Mouse (Mus musculus): ENCODE measurements around the gene Plekhb2. TPM values are rescaled to one million over a fixed set of nuclear protein-coding genes. Genes with fewer than 3 reads are reported as not detected.
A peak's percentile ranks its signal among the peaks of the same experiment; 100 is the strongest.

The Plekhb2 gene
- polyA plus RNA-seq, 1 experiment from 2014 or later: 57.9 TPM

GRCm38 (mm10) chr1:34841709-34842388, 7.9 kb upstream of the Plekhb2 start:
- H3K36me3 ChIP-seq: peaks cover 15% of the 10 kb centered on the region
- H3K27me3 ChIP-seq (ENCODE audit: insufficient read depth, poor library complexity, severe bottlenecking): no peaks in the 10 kb centered on the region
- peaks cover 37% of the 10 kb centered on the region for H3K4me1 ChIP-seq (replicated peaks)
- peak overlapping the region; percentile 77 for H3K4me3 ChIP-seq
- peak overlapping the region; percentile 98 for H3K27ac ChIP-seq
- no peaks in the 10 kb centered on the region for H3K9me3 ChIP-seq
- 4% methylated on average over 12 of the region's 12 CpGs for WGBS
- peak; percentile 13 for DNase-seq (ENCODE audit: low spot score)

DNA sequence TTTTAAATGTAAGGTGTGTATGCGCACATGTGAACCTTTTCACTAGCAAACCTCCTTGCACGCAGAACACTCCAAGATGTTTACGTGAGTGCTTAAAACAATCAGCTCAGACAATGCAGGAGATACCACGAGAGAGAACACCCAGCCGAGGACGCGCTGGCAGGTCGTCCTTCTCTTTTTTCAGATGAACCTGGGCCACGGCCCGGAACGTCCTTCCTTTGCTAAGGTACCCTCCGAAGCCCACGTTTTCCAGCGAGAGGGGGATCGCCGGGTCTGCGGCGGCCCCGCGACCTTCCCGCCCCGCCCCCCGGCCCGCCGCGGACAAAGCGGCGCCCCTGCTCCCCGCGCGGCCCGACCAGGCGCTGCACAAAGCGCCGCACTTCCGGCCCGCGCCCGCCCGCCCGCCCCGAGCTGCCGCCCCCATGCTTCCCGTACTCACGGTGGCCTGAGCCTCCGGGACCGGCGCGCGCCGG, 7.4 kb upstream of the Plekhb2 start:
- H3K9me3 ChIP-seq: no peaks in the 10 kb centered on the region
- under 1% methylated on average over 51 of the region's 51 CpGs for WGBS
- no peaks in the 10 kb centered on the region for H3K27me3 ChIP-seq (ENCODE audit: insufficient read depth, poor library complexity, severe bottlenecking)
- peaks cover 9% of the 10 kb centered on the region for H3K36me3 ChIP-seq
- peak overlapping the region; percentile 98 for H3K27ac ChIP-seq
- peak overlapping the region; percentile 77 for H3K4me3 ChIP-seq
- H3K4me1 ChIP-seq (replicated peaks): peaks cover 37% of the 10 kb centered on the region
- DNase-seq (ENCODE audit: low spot score): peak; percentile 78

DNA sequence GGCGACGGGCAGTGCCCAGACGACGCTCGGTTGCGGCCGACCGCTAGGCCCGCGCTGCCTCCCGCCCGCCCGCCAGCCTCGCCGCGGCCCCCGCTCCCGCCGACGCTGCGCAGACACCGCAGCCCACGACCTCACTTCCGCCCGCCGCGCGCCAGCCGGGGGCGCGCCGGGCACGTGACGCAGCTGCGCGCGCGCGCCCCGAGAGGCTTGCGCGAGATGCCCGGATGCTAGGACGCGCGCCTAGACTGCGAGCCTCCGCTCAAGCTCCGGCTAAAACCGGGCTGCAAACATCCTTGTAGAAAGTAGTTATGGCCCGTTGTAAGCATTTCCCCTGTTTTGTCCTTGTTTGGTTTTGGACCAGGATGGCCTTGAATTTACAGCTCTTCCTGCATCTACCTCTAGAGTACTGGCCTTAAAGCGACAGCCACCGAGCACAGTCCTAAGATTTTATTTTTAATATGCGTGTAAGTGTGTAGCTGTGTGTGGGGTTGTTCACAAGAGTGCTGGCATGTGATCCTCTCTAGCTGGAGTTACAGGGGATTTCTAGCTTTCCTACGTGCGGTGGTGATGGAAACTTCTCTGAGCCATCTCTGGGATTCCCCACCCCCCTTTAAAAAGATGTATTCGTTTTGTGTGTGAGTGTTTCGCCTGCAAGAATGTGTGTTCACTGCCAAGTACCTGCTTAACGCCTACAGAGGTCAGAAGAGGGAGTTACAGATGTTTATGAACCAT, 6.7 kb upstream of the Plekhb2 start, which contains the start of gene Fam168b:
Gene Fam168b, minus strand, starts transcription at position 179 of the 732 bp plus-strand sequence.
- Histone ChIP-seq H3K4me3 (peak within 1 kb of the TSS; percentile 77), H3K4me1 (replicated peaks) (peaks cover 36% of the 10 kb centered on the region), H3K36me3 (peaks cover 8% of the 10 kb centered on the region; the same call in 1 of the 2 replicates), H3K9me3 (no peaks in the 10 kb centered on the region), H3K27me3 (ENCODE audit: insufficient read depth, poor library complexity, severe bottlenecking) (no peaks in the 10 kb centered on the region), H3K27ac (peak within 1 kb of the TSS; percentile 98)
- DNase-seq (ENCODE audit: low spot score): peak; percentile 89
- WGBS: 3% methylated on average over 56 of the region's 59 CpGs

- Histone ChIP-seq H3K27me3 (ENCODE audit: insufficient read depth, poor library complexity, severe bottlenecking) (no peaks in the 10 kb centered on the region), H3K9me3 (no peaks in the 10 kb centered on the region), H3K4me1 (replicated peaks) (peaks cover 28% of the 10 kb centered on the region), H3K36me3 (no peaks in the 10 kb centered on the region), H3K4me3 (no peak overlapping the region), H3K27ac (no peak overlapping the region)
- 78% methylated on average over 3 of the region's 3 CpGs for WGBS
- no peak for DNase-seq (ENCODE audit: low spot score)
Observed at GRCm38 (mm10) chr1:34847070-34847469, 2.7 kb upstream of the Plekhb2 start.

DNA sequence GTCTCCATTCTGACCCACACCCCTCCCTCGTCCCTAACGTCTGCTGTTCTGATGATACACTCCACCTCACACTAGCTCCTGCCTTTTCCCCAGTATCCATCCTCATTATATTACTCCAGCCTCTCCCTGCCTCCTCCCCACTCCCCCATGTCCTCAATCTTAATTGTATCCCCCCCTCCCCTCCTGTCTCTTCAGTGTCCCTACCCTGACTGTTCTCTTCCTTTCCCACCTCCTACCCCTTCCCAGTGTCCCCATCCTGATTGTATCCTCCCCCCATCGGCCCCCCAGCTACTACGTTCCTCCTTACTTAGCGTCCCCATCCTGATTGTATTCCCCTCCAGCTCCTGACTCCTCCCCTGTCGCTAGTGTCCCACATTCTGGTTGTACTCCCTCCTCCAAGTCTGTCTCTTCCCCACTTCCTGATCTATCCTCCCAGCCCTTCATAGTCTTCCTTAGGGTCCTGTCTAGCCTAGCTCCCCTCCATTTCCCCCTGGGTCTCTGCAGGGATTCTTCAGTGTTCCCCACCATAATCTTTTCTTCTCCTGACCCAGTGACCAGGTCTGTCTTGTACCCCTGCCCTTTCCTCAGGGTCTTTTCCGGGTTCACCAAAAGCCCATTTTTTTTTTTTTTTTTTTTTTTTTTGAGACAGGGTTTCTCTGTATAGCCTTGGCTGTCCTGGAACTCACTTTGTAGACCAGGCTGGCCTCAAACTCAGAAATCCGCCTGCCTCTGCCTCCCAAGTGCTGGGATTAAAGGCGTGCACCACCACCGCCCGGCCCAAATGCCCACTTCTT, 764 bp downstream of the Plekhb2 start:
- WGBS: 44% methylated on average over 11 of the region's 11 CpGs
- Histone ChIP-seq H3K9me3 (no peaks in the 10 kb centered on the region), H3K4me1 (replicated peaks) (peaks cover 27% of the 10 kb centered on the region), H3K27ac (peak overlapping the region; percentile 90), H3K27me3 (ENCODE audit: insufficient read depth, poor library complexity, severe bottlenecking) (no peaks in the 10 kb centered on the region), H3K4me3 (peak overlapping the region; percentile 69), H3K36me3 (no peaks in the 10 kb centered on the region)
- no peak for DNase-seq (ENCODE audit: low spot score)

DNA sequence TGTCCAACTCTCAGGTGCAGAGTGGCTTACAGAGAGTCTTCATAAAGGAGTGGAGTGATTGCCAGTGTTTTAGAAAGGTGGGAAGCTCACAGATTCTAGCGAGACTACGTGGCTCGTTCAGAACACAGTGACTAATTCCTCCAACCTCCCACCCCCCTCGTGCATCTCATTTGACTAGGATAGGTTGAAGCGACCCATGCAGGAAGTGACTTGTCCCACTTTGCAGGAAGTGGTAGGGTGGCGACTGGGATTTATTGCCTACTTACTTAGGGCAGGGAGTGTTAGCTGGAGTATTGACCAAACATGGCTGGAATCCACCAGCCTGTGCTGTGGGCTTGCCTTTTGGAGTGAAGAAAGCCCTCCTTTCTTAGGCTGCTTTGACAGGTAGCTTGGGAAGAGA, 1.8 kb downstream of the Plekhb2 start:
- Histone ChIP-seq H3K27me3 (ENCODE audit: insufficient read depth, poor library complexity, severe bottlenecking) (no peaks in the 10 kb centered on the region), H3K36me3 (no peaks in the 10 kb centered on the region), H3K27ac (no peak overlapping the region), H3K9me3 (no peaks in the 10 kb centered on the region), H3K4me1 (replicated peaks) (peaks cover 27% of the 10 kb centered on the region), H3K4me3 (no peak overlapping the region)
- DNase-seq (ENCODE audit: low spot score): no peak
- WGBS: 70% methylated on average over 6 of the region's 6 CpGs

DNA sequence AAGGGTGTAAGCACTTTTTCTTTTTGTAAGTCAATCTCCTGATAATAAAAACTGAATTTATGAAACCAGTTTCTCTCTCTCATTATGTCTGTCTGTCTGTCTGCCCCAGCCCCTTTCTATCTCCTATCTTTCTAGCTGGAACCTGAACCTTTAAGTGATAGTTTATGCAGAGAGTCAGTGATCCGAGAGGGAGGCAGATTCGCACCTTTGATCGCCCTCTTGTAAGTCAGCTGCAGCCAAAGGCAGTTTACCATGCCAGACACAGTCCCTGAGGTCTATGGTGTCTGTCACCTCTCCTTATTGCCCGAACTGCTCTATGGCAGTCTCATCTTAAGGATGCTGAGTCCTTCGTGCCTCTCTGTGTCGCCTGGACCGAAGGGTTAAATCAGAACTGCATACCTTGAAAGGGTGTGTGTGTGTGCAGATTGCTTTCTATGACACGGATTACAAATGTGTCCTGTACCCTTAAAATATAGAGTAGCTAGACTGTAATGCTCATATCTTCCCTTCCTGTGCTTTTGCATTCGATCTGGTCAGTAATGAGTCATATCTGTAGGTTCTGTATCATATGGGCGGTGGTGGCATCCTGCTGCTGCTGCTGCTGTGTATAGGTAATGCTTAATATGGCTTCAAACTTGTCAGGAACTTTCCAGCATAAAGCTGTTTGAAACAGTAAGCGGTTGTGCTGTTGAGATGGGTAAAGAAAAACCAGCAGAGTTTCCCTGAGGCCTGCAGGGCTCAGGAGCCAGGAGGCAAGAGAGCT, 2.5 kb downstream of the Plekhb2 start:
- no peaks in the 10 kb centered on the region for H3K27me3 ChIP-seq (ENCODE audit: insufficient read depth, poor library complexity, severe bottlenecking)
- no peak overlapping the region for H3K27ac ChIP-seq
- no peaks in the 10 kb centered on the region for H3K9me3 ChIP-seq
- H3K4me1 ChIP-seq (replicated peaks): peaks cover 27% of the 10 kb centered on the region
- 88% methylated on average over 11 of the region's 11 CpGs for WGBS
- H3K36me3 ChIP-seq: no peaks in the 10 kb centered on the region
- no peak overlapping the region for H3K4me3 ChIP-seq
- no peak for DNase-seq (ENCODE audit: low spot score)

- H3K4me1 ChIP-seq (replicated peaks): peaks cover 27% of the 10 kb centered on the region
- H3K9me3 ChIP-seq: no peaks in the 10 kb centered on the region
- no peak overlapping the region for H3K4me3 ChIP-seq
- H3K27me3 ChIP-seq (ENCODE audit: insufficient read depth, poor library complexity, severe bottlenecking): no peaks in the 10 kb centered on the region
- WGBS: 91% methylated on average over 2 of the region's 2 CpGs
- no peak for DNase-seq (ENCODE audit: low spot score)
- H3K27ac ChIP-seq: no peak overlapping the region
- no peaks in the 10 kb centered on the region for H3K36me3 ChIP-seq
Observed at GRCm38 (mm10) chr1:34853786-34854185, 4.0 kb downstream of the Plekhb2 start.

GRCm38 (mm10) chr1:34855056-34855739, 5.4 kb downstream of the Plekhb2 start:
- Histone ChIP-seq H3K9me3 (no peaks in the 10 kb centered on the region), H3K27ac (no peak overlapping the region), H3K4me3 (no peak overlapping the region), H3K36me3 (no peaks in the 10 kb centered on the region), H3K27me3 (ENCODE audit: insufficient read depth, poor library complexity, severe bottlenecking) (no peaks in the 10 kb centered on the region), H3K4me1 (replicated peaks) (peaks cover 17% of the 10 kb centered on the region)
- 84% methylated on average over 12 of the region's 12 CpGs for WGBS
- DNase-seq (ENCODE audit: low spot score): no peak

GRCm38 (mm10) chr1:34858671-34859070, 8.9 kb downstream of the Plekhb2 start:
- no peak overlapping the region for H3K27ac ChIP-seq
- peaks cover 21% of the 10 kb centered on the region for H3K36me3 ChIP-seq
- no peaks in the 10 kb centered on the region for H3K27me3 ChIP-seq (ENCODE audit: insufficient read depth, poor library complexity, severe bottlenecking)
- H3K4me3 ChIP-seq: no peak overlapping the region
- 71% methylated on average over 5 of the region's 5 CpGs for WGBS
- no peaks in the 10 kb centered on the region for H3K4me1 ChIP-seq (replicated peaks)
- no peak for DNase-seq (ENCODE audit: low spot score)
- no peaks in the 10 kb centered on the region for H3K9me3 ChIP-seq

- no peak overlapping the region for H3K4me3 ChIP-seq
- H3K36me3 ChIP-seq: peaks cover 32% of the 10 kb centered on the region
- no peak overlapping the region for H3K27ac ChIP-seq
- WGBS: 88% methylated on average over 3 of the region's 3 CpGs
- DNase-seq (ENCODE audit: low spot score): no peak
- H3K9me3 ChIP-seq: no peaks in the 10 kb centered on the region
- no peaks in the 10 kb centered on the region for H3K27me3 ChIP-seq (ENCODE audit: insufficient read depth, poor library complexity, severe bottlenecking)
- no peaks in the 10 kb centered on the region for H3K4me1 ChIP-seq (replicated peaks)
Observed at GRCm38 (mm10) chr1:34859761-34860160, 10.0 kb downstream of the Plekhb2 start.

- WGBS: 89% methylated on average over 7 of the region's 7 CpGs
- Histone ChIP-seq H3K4me3 (no peak overlapping the region), H3K27me3 (ENCODE audit: insufficient read depth, poor library complexity, severe bottlenecking) (no peaks in the 10 kb centered on the region), H3K36me3 (peaks cover 35% of the 10 kb centered on the region), H3K27ac (no peak overlapping the region), H3K4me1 (replicated peaks) (no peaks in the 10 kb centered on the region), H3K9me3 (no peaks in the 10 kb centered on the region)
- DNase-seq (ENCODE audit: low spot score): no peak
Observed at GRCm38 (mm10) chr1:34860205-34860604, 10.4 kb downstream of the Plekhb2 start.
